Mouse (Mus musculus): ENCODE data around the gene Pde8b. TPM values are rescaled to one million over a fixed set of nuclear protein-coding genes. Genes with fewer than 3 reads are reported as not detected.

The Pde8b gene
- total RNA-seq, 4 experiments from 2014 or later, result 90.4 to 105 (median 99.5) TPM

GRCm38 (mm10) chr13:95030828-95031227 lies 219.3 kb downstream of the Pde8b start:
- DNase-seq (ENCODE audit: low spot score in 2 of 2), result no peak

GRCm38 (mm10) chr13:95020216-95020615 lies 229.9 kb downstream of the Pde8b start:
- no peak for DNase-seq (ENCODE audit: low spot score in 2 of 2)

GRCm38 (mm10) chr13:95019345-95019744 lies 230.8 kb downstream of the Pde8b start:
- no peak for DNase-seq (ENCODE audit: low spot score in 2 of 2)

GRCm38 (mm10) chr13:95017916-95018315 lies 232.2 kb downstream of the Pde8b start:
- peak; percentile 68 to 71 for DNase-seq (ENCODE audit: low spot score in 2 of 2)

GRCm38 (mm10) chr13:95017278-95017677 lies 232.9 kb downstream of the Pde8b start:
- DNase-seq (ENCODE audit: low spot score in 2 of 2), result no peak

- DNase-seq (ENCODE audit: low spot score in 2 of 2), result no peak
Measured at GRCm38 (mm10) chr13:95011546-95012257, 238.4 kb downstream of the Pde8b start.

- DNase-seq (ENCODE audit: low spot score in 2 of 2), result peak; percentile 51 to 60
Measured at GRCm38 (mm10) chr13:95009261-95009660, 240.9 kb downstream of the Pde8b start.

- no peak for DNase-seq (ENCODE audit: low spot score in 2 of 2)
Measured at GRCm38 (mm10) chr13:95007281-95007680, 242.9 kb downstream of the Pde8b start.

- no peak for DNase-seq (ENCODE audit: low spot score in 2 of 2)
Measured at GRCm38 (mm10) chr13:94990516-94990915, 259.6 kb downstream of the Pde8b start.

- DNase-seq (ENCODE audit: low spot score in 2 of 2), result no peak
Measured at GRCm38 (mm10) chr13:94979081-94979480, 271.1 kb downstream of the Pde8b start.

- peak; percentile 78 to 91 for DNase-seq (ENCODE audit: low spot score in 2 of 2)
Measured at GRCm38 (mm10) chr13:94976219-94977186, 273.6 kb downstream of the Pde8b start, which contains the start of gene Wdr41. Gene Wdr41 (plus strand): TSS chr13:94976344.

GRCm38 (mm10) chr13:94975828-94976218 lies 274.3 kb downstream of the Pde8b start:
- DNase-seq (ENCODE audit: low spot score in 2 of 2), result no peak

Other genes with a start within 250 kb of the Pde8b start
- gene Zbed3, start 73.3 kb upstream of the Pde8b start, total RNA-seq (2022), result 10 to 100 TPM; 13.6 to 17.9 (median 15.4) TPM
- gene Aggf1, start 125.0 kb upstream of the Pde8b start, total RNA-seq (2022), result 10 to 100 TPM; 43.5 to 49.1 (median 46.5) TPM
- gene Crhbp, start 194.6 kb upstream of the Pde8b start, total RNA-seq (2022), result 10 to 100 TPM; 21.5 to 31.6 (median 22.9) TPM
- not detected for gene S100z, start 228.4 kb upstream of the Pde8b start, total RNA-seq (2022)